Mouse (Mus musculus): ENCODE results near the gene Plch2.

- TF ChIP-seq CTCF (IDR thresholded peaks at IDR 0.05; ENCODE audit: borderline replicate concordance, insufficient read depth, low read depth, low read length) (no peak), POLR2A (IDR thresholded peaks at IDR 0.05; ENCODE audit: borderline replicate concordance, insufficient read depth, low read length) (no peak)
Measured at GRCm38 (mm10) chr4:154972546-154972945, 84.0 kb downstream of the Plch2 start.
